Mouse (Mus musculus): ENCODE measurements around the gene 2900026A02Rik.

2900026A02Rik gene

DNA sequence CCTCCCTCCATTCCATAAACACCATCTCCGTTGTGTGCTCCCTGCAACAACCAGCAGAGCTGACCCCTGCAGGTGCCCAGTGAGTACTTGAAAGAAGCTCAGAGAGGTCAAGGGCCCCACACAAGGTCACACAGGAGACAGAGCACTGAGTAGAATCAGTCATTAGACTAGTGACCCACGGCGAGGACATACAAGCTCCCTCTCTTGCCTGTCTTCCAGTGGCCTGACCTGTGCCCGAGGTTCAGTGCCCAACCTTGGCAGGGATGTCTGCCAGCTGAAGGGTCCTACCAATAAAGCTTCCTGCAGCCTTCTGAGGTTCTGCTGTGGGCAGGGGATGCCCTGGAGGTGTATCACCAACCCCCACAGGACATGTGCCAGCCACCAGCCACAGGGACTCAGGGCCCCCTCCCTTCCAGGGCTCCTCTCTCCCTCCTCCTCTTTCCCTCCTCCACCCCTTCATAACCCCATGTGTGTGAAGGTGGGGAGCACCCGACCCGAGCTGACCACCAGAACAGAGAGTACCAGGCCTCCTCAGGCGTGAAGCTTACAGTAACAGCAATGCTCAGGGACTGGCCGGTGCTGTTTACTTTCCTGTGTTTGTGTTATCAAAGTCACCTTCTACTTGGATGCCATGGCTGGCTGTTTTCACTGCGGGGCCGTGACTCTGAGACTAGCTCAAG, 8.7 kb downstream of the 2900026A02Rik start:
- no peak for DNase-seq (ENCODE audit: low read depth, low spot score)

DNA sequence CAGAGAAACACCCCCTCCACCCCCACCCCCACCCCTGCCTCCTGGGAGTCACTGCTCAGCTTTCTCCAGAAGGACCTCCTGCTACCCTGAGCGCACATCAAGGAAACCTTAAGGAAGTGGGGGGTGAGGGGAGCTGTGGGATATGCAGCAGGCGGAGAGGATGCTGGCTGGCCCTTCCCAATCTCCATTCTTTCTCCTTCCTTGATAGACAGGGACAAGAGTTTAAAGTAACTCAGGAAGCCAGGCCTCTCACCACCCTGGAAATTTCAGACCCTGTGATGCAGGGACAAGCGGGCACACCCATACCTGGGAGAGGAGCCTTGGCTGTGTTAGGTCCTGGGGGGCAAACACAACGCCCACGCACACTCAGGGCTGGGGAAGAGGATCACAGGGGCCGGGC, 10.7 kb downstream of the 2900026A02Rik start:
- DNase-seq (ENCODE audit: low read depth, low spot score) = no peak

DNA sequence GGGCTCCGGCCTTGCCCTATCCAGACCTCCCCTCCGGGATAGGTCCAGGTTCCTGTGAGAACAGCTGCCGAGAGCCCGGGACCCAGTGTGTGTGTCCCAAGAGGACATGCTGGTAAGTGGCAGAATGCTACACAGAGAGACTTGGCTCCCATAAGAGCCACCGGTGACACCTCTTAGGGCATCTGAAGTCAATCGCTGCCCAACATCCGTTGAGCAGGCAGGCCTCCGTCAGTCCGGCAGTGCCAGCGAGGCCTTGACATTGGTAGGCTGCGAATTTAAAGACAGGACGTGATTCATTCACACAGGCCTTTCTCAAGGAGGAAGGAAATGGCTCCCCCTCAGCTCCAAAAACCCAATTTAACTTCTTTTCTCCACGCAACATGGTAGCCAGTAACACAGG, 11.1 kb downstream of the 2900026A02Rik start:
- no peak for DNase-seq (ENCODE audit: low read depth, low spot score)

GRCm38 (mm10) chr5:113209401-113209750, 11.7 kb downstream of the 2900026A02Rik start:
- no peak for DNase-seq (ENCODE audit: low read depth, low spot score)

DNA sequence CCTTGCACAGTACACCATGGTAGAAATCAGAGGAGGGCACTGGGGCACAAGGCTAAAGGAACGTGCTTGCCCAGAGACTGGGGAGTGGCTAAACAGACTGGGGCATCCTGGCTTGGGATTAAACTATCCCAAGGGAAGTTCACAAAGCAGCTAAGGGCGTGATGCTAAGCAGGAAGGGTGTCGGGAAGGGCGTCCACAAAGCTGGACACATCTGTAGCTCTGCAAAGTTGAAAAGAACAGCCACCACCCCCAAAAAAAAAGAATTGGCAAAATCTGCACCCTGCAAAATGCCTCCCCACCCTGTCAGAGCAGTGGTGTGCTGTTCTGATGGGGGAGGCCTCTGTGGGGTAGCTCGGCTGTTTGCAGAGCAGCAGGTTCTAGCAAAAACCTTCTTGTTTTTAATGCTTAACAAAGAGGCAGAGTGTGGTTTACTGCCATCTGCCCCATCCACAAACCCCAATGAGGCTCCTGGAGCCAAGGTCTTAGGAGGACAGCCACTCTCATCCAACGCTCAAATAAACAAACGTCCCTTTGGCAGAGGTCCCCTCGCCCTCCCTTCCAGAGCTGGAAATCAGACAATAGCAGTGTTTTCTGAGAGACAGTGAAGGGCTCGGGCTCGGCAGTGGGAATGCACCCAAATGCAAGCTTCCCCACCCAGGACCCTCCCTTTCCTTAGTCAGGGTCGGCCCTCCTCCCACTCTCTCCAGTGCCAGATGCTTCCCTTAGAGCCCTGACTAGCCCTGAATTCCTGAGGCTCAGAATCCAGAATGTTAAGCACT, 12.2 kb downstream of the 2900026A02Rik start:
- DNase-seq (ENCODE audit: low read depth, low spot score) = no peak

GRCm38 (mm10) chr5:113208048-113208447, 13.0 kb downstream of the 2900026A02Rik start:
- DNase-seq (ENCODE audit: low read depth, low spot score) = no peak

DNA sequence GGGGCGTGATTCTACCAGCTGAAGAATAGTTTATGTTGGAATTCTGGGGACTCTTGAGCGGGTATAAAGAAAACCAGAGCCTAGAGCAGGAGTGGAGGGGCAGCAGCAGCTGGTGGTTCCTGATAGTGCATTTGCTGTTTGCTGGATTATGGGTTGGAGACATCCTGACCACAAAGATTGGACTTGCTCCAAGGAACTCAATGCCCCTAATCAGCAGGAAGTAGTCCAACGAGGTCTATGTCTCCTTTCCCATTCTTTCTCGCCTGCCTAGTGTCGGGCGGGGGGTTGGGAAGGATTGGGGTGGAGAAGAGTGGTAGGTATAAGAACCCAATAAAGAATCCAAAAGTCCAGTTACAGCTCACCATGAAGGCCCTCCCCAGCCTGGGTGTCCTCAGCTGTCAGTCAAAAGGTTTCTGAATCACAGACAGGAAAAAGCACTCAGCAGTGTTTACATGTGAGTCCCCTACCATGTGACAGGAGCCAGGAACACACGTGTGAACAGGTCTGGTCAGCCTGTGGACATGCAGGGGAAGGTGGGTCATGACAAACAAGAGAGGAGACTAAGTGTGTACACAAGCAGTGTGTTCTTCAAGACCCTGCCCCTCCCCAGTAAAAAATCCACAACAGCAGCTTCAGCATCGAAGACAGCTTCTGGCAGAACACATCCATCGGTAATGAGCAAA, 14.2 kb downstream of the 2900026A02Rik start:
- DNase-seq (ENCODE audit: low read depth, low spot score) = no peak

DNA sequence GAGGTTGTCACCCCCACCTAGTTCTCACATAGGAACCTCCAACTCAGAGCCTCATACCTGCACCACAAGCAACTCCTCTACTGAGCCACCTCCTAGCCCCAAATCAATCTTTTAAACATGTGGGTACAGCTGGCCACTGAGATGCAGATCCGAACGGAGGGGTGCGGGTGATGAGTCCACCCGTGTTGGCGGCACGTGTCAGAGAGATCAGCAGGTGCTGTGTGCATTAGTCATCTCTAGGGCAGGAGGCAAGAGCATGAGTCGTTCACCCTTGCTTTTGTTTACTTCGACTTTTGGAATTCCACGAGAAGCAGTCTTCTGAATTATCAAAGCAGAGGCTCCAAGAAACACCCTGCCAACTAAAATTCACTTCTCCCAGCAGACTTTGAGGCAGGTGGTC, 16.8 kb downstream of the 2900026A02Rik start:
- DNase-seq (ENCODE audit: low read depth, low spot score) = no peak

DNA sequence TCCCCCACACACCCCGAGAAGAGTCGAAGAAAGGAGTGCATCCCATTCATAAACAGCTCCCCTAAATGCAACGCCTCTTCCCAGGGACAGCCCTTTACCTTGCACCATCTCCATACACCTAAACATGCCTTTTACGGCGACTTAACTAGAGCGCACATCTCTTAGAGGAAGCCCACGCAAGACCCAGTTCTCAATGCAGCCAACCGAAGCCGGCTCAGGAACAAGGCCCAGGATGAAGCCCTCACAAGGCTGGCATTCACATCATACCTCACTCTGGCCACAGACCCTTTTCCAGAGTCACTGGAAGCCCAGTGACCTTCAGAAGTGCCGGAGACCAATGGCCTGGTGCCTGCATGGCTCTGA, 21.3 kb downstream of the 2900026A02Rik start:
- no peak for DNase-seq (ENCODE audit: low read depth, low spot score)

- DNase-seq (ENCODE audit: low read depth, low spot score) = no peak
Measured at GRCm38 (mm10) chr5:113199126-113199771, 21.8 kb downstream of the 2900026A02Rik start.

GRCm38 (mm10) chr5:113196916-113197794, 23.9 kb downstream of the 2900026A02Rik start:
- DNase-seq (ENCODE audit: low read depth, low spot score) = no peak

- no peak for DNase-seq (ENCODE audit: low read depth, low spot score)
Measured at GRCm38 (mm10) chr5:113195907-113196306, 25.1 kb downstream of the 2900026A02Rik start.

GRCm38 (mm10) chr5:113195451-113195850, 25.6 kb downstream of the 2900026A02Rik start:
- no peak for DNase-seq (ENCODE audit: low read depth, low spot score)

DNA sequence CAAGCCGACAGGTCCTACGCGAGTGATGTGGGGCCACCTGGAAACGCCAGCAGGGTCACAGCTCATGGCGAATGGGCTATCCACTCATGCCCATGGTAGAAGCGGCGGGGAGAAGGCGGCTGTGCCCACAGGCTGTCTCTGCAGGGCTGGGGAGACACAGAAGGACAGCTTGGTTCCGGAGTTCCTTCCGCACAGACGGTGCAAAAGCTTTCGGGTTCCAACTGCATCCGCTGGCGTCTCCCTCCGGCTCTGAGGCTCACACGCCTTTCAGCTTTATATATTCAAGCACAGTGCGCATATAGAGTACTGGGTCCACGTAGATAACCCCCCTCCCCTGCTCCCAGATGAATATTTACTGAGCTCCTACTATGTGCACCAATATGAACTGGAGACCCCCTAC, 27.3 kb downstream of the 2900026A02Rik start:
- no peak for DNase-seq (ENCODE audit: low read depth, low spot score)

GRCm38 (mm10) chr5:113191901-113192300, 29.1 kb downstream of the 2900026A02Rik start:
- DNase-seq (ENCODE audit: low read depth, low spot score) = no peak

DNA sequence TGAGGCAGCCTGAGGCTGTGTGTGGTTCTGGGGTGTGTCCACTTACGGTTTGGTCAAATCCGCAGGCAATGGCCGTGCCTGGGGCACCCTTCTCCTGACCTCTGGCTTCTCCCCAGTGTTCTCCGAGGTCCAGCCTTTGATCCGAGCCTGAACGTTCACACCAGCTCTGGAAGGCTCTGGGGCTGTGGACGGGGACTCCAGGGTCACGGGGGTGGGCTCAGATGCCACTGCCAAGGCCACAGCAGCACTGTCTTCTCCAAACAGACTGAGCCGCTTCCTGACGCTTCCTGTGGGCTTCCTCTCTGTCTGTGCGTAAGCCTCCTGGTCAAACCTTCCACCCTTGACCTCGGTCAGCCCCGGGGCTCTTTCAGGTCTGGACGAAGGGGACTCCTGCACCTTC, 30.5 kb downstream of the 2900026A02Rik start:
- no peak for DNase-seq (ENCODE audit: low read depth, low spot score)

DNA sequence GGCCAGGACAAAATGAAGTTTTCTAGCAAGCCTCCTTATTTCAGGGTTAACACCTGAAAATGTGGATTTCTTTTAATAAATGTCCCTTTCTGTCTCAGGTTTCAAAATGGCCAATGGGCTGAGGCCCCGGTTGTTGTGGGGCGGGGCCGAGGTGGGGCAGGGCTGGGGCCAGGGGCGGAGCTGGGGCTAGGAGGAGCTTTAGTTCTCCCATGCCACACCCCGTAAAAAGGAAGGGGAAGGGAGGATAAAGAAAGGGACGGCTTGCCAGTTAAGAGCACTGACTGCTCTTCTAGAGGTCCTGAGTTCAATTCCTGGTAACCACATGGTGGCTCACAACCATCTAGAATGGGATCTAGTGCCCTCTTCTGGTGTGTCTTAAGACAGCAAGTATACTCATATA, 39.6 kb downstream of the 2900026A02Rik start:
- no peak for DNase-seq (ENCODE audit: low read depth, low spot score)

GRCm38 (mm10) chr5:113180755-113181154, 40.3 kb downstream of the 2900026A02Rik start:
- DNase-seq (ENCODE audit: low read depth, low spot score) = no peak

GRCm38 (mm10) chr5:113179843-113180682, 41.0 kb downstream of the 2900026A02Rik start:
- peak; percentile 33 for DNase-seq (ENCODE audit: low read depth, low spot score)

DNA sequence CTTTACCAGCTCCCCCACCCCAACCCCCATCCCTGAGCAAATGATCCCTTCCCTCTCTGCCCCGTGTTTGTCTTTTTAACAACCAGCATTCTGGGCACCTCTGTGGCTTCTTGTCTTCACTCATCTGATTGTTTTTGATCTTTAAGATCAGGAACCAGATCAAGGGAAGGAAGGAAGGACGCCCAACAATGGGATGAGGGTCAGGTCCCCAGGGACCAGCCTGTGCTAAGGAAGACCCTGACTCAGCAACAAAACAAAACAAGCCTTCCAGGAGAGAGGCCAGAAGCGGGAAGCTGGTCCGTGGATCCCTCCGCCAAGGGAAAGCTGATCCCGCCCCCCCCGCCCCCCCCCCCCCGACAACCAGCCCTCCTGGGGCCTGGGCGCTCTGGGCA, 41.6 kb downstream of the 2900026A02Rik start:
- no peak for DNase-seq (ENCODE audit: low read depth, low spot score)

Data from retina, adult 2 months (tissue).